Mouse (Mus musculus): ENCODE results near the gene Per2.

Gene Per2

DNA sequence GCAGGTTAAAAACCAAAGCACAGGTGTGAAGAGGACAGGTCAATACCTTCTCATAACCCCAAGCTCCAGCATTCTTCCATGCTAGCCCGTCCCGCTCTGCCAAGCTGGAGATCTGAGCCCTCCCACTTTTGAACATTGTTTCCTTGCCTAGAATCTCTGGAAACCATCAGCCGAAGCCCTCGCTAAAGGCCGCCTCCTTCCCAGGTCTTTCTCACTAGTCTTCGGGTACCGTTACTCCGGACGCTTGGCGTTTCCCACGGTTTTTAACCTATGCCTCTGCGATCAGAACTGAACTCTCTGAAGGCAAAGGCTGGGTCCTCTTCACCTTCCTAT, 61.2 kb downstream of the Per2 start:
- no peak for DNase-seq (ENCODE audit: low spot score in 2 of 2)

DNA sequence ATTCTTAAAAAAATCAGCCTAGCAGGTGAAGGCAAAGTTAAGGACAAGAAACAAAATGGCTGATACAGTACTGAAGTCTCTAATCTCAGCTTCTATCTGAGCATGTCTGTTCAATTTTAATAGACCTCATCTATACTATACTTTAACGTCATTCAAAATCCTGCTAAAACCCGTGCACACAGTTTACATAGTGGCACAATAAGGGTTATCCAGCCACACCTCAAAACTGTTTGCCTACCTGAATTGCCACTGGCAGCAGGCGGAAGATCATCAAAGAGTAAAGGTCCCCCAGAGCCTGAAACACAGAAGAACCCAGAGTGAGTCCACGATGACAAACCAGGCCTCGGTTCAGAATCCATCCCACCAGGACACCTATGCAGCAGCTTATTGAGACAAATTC, 68.8 kb downstream of the Per2 start:
- DNase-seq (ENCODE audit: low spot score in 2 of 2) = no peak

DNA sequence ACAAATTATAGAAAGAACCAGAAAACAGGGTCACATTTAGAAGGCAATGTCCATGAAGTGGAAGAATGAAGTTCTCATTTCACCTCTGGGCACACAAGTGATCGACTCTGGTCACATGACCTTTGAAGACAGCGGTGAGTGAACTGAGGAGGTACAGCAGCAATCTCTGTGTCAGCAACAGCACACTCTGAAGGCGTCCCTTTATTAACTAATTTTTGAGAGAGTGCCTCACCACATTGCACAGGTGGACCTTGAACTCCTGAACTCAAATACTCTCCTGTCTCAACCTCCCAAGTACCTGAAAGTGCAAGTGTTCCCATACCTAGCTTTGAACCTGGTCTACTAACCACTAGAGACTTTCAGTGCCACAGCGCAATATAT, 78.0 kb downstream of the Per2 start:
- DNase-seq (ENCODE audit: low spot score in 2 of 2) = no peak

DNA sequence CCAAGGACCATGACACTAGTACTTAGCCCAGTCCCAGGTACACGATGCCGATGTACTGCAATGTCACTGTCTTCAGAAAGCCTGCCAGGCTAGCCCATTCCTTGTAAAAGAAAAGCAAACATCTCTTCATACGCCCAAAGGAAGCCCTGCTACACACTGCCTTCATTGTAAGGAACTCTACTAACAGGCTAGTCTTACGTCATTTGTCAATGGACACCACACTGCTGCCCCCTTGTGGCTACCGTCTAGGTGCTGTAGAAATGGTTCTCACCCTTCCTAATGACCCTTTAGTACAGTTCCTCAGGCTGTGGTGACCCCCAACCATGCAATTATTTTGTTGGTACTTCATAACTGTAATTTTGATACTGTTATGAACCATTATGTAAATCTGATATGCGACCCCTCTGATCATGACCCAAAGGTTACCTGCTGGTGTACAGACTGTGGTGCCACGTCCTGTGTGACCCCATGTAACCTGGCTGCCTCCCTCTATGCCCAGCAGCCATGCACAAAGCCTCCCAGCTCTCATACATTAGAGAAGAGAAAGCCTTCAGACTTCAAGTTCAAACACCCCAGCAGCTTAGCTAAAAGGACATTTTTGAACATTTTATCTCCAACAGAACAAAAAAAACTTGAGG, 78.6 kb downstream of the Per2 start:
- peak in 1 of 2 experiments; percentile 71 for DNase-seq (ENCODE audit: low spot score in 2 of 2)

DNA sequence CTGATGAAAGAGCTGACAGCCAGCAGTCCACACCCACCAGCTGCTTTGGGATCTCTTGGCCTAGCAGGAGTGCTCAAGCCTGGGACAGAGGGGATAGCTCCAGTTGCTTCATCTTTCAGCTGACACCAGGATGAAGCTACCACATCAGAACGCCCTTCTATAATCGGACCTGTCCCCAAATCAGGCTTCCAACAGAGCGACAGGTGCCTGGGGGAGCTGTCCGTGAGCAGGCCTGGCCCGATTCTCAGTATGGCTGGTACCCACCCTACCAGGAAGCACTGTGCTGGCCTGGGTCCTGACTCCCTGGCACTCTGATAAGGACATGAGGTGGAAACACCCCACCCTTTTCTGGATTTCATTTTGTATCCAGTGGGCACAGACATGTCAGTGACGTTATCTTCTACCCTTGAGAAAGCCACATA, 85.7 kb downstream of the Per2 start:
- no peak for DNase-seq (ENCODE audit: low spot score in 2 of 2)

DNA sequence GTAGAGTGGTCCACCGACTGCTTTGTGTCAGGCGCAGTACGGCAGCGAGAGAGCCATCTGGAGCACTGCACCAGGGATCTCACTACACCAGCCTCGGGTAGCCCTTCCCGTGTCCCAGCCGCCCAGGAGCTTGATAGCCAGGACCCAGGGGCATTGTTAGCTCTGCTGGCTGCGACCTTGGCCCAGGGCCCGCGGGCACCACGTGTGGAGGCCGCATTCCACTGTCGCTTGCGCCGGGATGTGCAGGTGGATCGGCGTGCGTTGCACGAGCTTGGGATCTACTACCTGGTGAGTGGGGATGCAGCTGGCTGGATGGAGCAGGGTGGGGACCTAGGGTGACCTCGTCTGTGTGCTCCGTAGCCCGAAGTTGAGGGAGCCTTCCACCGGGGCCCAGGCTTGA, 89.1 kb downstream of the Per2 start:
- no peak for DNase-seq (ENCODE audit: low spot score in 2 of 2)

DNA sequence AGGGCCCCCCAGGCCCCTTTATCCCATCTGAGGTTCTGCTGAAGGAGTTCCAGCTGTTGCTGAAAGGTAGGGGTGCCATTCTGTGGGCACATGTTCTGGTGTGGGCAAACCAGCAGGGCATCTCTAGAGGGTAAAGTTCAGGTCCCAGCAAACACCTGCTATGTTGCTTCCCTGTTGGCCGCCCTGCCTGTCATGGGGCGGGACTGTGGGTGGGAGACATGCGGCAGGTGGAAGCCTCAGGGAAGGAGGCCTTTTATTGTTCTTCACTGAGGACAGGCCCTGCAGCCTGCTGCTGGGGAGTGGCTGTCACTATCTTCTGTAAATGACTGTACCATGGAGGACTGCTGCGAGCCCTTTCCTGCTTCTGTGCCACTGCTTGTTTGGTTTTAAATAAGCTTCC, 89.7 kb downstream of the Per2 start:
- DNase-seq (ENCODE audit: low spot score in 2 of 2) = no peak

DNA sequence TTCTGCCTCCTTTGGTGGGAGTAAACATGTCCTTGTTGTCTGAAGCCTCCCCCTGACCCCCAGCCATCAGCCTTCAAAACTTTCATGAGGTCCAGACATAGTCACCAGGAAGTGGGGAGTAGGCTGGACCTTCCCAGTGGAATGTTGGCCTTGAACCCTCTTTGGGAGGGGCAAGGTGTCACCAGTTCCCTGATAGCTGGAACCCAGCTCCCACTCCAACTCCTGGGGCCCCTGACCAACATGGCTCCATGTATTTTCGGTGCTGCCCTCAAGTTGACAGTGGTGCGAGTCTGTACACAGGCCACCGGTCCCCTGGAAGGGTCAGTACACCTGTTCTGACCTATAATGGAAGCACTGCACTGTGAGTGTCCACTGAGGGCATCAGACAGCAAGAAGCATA, 91.8 kb downstream of the Per2 start:
- no peak for DNase-seq (ENCODE audit: low spot score in 2 of 2)

DNA sequence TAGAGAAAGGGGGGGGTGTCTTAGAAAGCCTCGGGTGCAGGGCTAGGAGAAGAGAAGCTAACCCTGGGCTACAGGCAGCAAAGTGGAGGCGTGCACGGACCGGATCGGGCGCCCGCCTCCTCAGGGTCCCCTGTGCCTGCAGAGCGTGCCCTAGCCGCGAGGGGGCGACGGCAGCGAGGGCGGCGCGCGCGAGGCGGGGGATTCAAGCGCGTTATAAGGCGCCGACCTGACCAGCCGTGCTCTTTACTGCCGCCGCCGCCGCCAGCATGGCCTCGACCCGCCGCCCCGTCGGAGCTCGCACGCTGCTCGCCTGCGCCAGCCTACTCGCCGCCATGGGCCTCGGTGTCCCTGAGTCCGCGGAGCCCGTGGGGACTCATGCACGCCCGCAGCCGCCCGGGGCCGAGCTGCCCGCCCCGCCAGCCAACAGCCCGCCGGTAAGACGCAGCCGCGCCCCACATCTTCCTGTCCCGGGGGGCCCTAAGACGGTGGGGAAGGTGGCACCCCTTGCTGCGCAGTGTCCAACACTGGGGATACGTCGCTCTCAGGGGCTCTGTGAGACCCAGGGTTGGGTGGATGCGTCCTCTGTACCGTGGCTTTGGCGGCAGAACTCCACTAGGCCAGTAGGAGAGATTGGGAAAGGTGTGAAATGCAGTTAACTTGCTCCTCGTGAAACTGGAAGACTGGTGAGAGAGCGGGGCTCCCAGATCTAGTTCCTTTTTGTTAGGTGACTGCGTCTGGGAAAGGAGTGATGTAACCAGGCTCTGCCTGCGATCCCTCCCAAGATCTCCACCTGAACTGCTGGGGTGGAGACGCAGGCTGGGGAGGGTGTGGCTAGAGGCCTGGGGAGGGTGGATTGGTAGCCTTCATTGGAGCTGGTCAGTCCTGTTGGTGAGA, 92.7 kb downstream of the Per2 start, which contains the start of gene Erfe:
TSS of gene Erfe (plus strand) at position 216 of the 894 bp plus-strand sequence.
- peak in 1 of 2 experiments; percentile 24 for DNase-seq (ENCODE audit: low spot score in 2 of 2)

Measured in frontal cortex, postnatal 14 days (tissue).